Mouse (Mus musculus) embryonic facial prominence, embryonic 14.5 days (tissue): ENCODE results near the gene Stub1. TPM values are rescaled to one million over a fixed set of nuclear protein-coding genes. Genes with fewer than 3 reads are reported as not detected.
"Not testable (repeated sequence)": the region's sequence is repeated elsewhere in the genome, so short reads cannot be mapped to it uniquely, and the experiment has no call there.

Source experiments
- ATAC-seq: fragments of 200-750 bp; cut with Nextera tagmentation; 2 replicates; pipeline ENCODE4 v1.8.0; 2017; ENCODE audit warnings: low read depth, moderate number of reproducible peaks, moderate TSS enrichment
- DNase-seq: peaks from one replicate; pipeline ENCODE4 v3.0.0-alpha.2; 2015; ENCODE audit warnings: low spot score
- H3K27ac ChIP-seq: fragments of 300-500 bp; sonication (generic); replicated peaks from 2 replicates; pipeline ENCODE4 v1.5.1; 2014; ENCODE audit warnings: low read depth, mild to moderate bottlenecking, low read length, moderate library complexity
- H3K27me3 ChIP-seq: fragments of 300-500 bp; sonication (generic); replicated peaks from 2 replicates; pipeline ENCODE4 v1.6.1; 2014; ENCODE audit warnings: low read length; ENCODE audit not compliant: control insufficient read depth, insufficient read depth
- H3K36me3 ChIP-seq: fragments of 300-500 bp; sonication (generic); 2 replicates; pipeline ENCODE4 v1.6.1; 2014; ENCODE audit warnings: low read length, mixed read lengths; ENCODE audit not compliant: control insufficient read depth, insufficient read depth
- H3K4me1 ChIP-seq: fragments of 300-500 bp; sonication (generic); 2 replicates; pipeline ENCODE4 v1.6.1; 2014; ENCODE audit warnings: antibody characterized with exemption, low read length; ENCODE audit not compliant: control insufficient read depth, insufficient read depth
- H3K4me2 ChIP-seq: fragments of 300-500 bp; sonication (generic); 2 replicates; pipeline ENCODE4 v1.6.1; 2014; ENCODE audit warnings: low read depth, mild to moderate bottlenecking, low read length, moderate library complexity, mixed read lengths
- H3K4me3 ChIP-seq: fragments of 300-500 bp; sonication (generic); 2 replicates; pipeline ENCODE4 v1.5.1; 2014; ENCODE audit warnings: low read depth, mild to moderate bottlenecking, low read length
- H3K9ac ChIP-seq: fragments of 300-500 bp; sonication (generic); 2 replicates; pipeline ENCODE4 v1.6.1; 2014; ENCODE audit warnings: low read depth, mild to moderate bottlenecking, low read length, moderate library complexity, mixed read lengths
- H3K9me3 ChIP-seq: fragments of 300-500 bp; sonication (generic); 2 replicates; pipeline ENCODE4 v1.6.1; 2016; ENCODE audit warnings: low read length; ENCODE audit not compliant: control insufficient read depth
- WGBS: fragments of 180-500 bp; shearing (Covaris S2); extraction: QIAGEN DNeasy Blood & Tissue Kit; methylation state at CpG from one replicate; pipeline ENCODE4 v1.1.7; 2014; 5-methylcytosine and 5-hydroxymethylcytosine counted together
- polyA plus RNA-seq: library from polyadenylated mRNA; unstranded; fragments of >200 nt; fragmentation: Nextera tagmentation; extraction: Ambion mirVana; gene quantifications from 2 replicates; pipeline ENCODE4 v1.2.1, GENCODE M21; 2014

The Stub1 gene
- polyA plus RNA-seq, 1 experiment from 2014 or later: 314 TPM

DNA sequence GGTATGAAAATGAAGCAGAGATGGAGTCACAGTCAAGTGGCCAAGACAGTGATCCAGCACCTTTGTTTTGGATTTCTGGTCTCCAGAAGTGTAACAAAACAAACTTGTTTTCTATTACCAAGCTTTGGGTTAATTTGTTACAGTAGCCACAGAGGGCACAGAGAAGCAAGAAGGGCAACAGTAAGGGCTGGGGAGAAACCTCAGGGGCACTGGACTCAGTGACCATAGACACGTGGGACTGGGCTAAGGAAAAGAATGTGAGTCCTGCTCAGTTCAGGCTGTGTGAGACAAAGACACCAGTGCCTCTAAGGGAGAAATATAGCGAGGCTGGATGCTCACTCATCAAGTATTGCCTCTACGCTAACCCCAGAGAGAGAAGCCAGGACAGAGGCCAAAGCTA is 39.5 kb upstream of the Stub1 start:
- no peaks in the 10 kb centered on the region for H3K27me3 ChIP-seq
- DNase-seq (no peak), ATAC-seq (no peak)
- WGBS: 81% methylated on average over 3 of the region's 3 CpGs
- H3K9ac ChIP-seq: no peak overlapping the region
- no peak overlapping the region for H3K4me3 ChIP-seq
- H3K9me3 ChIP-seq: no peaks in the 10 kb centered on the region
- H3K4me2 ChIP-seq: no peak overlapping the region
- no peak overlapping the region for H3K27ac ChIP-seq
- H3K36me3 ChIP-seq: no peaks in the 10 kb centered on the region
- H3K4me1 ChIP-seq: peaks cover 10% of the 10 kb centered on the region

DNA sequence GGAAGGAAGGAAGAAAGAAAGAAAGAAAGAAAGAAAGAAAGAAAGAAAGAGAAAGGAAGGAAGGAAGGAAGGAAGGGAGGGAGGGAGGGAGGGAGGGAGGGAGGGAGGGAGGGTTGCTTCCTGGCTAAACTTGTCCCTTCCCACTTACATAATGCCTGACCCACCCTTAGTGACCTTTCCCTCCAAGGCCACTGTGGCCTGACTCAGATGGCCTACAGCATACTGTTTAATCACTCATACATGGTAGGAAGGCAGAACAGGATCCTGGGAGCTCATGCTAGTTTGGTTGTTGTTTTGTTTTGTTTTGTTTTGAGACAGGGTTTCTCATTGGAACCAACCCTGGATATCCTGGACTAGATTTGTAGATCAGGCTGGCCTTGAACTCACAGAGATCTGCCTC is 38.4 kb upstream of the Stub1 start:
- H3K9me3 ChIP-seq, H3K9ac ChIP-seq, H3K27ac ChIP-seq, H3K27me3 ChIP-seq, ATAC-seq, H3K4me3 ChIP-seq, H3K4me2 ChIP-seq, H3K36me3 ChIP-seq, DNase-seq: not testable (repeated sequence)
- peaks cover 13% of the 10 kb centered on the region for H3K4me1 ChIP-seq

DNA sequence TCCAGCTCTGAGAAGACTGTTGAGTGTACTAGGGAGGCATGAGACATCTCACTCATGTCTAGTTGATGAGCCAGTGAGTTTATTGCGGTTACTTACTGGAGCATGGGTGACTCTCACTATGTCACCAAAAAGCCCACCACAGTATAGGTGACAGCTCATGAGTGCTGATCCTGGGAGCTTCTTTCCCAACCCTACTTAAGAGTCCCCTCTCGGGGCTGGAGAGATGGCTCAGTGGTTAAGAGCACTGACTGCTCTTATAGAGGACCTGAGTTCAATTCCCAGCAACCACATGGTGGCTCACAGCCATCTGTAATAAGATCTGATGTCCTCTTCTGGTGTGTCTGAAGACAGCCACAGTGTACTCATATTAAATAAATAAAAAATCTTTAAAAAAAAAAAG is 36.8 kb upstream of the Stub1 start:
- 87% methylated on average over 2 of the region's 2 CpGs for whole genome bisulfite sequencing
- H3K27ac ChIP-seq: no peak overlapping the region

GRCm38 (mm10) chr17:25869498-25869897 is 36.3 kb upstream of the Stub1 start:
- DNase-seq: no peak
- 84% methylated on average over 8 of the region's 8 CpGs for WGBS
- Histone ChIP-seq H3K27ac (no peak overlapping the region), H3K4me2 (no peak overlapping the region), H3K9ac (no peak overlapping the region), H3K4me1 (peaks cover 6% of the 10 kb centered on the region; the same call in 1 of the 2 replicates), H3K9me3 (no peaks in the 10 kb centered on the region), H3K4me3 (no peak overlapping the region), H3K27me3 (no peaks in the 10 kb centered on the region), H3K36me3 (no peaks in the 10 kb centered on the region)
- ATAC-seq: no peak

More for the DNA sequence above, 36.8 kb upstream of the Stub1 start:
- no peak overlapping the region for H3K4me2 ChIP-seq
- ATAC-seq (no peak), DNase-seq (no peak)
- no peaks in the 10 kb centered on the region for H3K27me3 ChIP-seq
- H3K9ac ChIP-seq: no peak overlapping the region
- no peaks in the 10 kb centered on the region for H3K36me3 ChIP-seq
- peaks cover 6% of the 10 kb centered on the region; the same call in 1 of the 2 replicates for H3K4me1 ChIP-seq
- no peaks in the 10 kb centered on the region for H3K9me3 ChIP-seq
- no peak overlapping the region for H3K4me3 ChIP-seq

- Histone ChIP-seq H3K27ac (peak within 1 kb of the TSS; percentile 35), H3K4me1 (peaks cover 6% of the 10 kb centered on the region; the same call in 1 of the 2 replicates), H3K36me3 (no peaks in the 10 kb centered on the region), H3K4me2 (peak within 1 kb of the TSS; percentile 99), H3K27me3 (no peaks in the 10 kb centered on the region), H3K4me3 (peak within 1 kb of the TSS; percentile 77), H3K9ac (peak within 1 kb of the TSS; percentile 67), H3K9me3 (no peaks in the 10 kb centered on the region)
- WGBS: 0% methylated on average over 20 of the region's 24 CpGs
- ATAC-seq (peak; percentile 93), DNase-seq (peak; percentile 91)
These were observed 35.5 kb upstream of the Stub1 start, which contains the start of gene Mcrip2 for GRCm38 (mm10) chr17:25868601-25869191. Mcrip2 (minus strand) TSS chr17:25868764.

DNA sequence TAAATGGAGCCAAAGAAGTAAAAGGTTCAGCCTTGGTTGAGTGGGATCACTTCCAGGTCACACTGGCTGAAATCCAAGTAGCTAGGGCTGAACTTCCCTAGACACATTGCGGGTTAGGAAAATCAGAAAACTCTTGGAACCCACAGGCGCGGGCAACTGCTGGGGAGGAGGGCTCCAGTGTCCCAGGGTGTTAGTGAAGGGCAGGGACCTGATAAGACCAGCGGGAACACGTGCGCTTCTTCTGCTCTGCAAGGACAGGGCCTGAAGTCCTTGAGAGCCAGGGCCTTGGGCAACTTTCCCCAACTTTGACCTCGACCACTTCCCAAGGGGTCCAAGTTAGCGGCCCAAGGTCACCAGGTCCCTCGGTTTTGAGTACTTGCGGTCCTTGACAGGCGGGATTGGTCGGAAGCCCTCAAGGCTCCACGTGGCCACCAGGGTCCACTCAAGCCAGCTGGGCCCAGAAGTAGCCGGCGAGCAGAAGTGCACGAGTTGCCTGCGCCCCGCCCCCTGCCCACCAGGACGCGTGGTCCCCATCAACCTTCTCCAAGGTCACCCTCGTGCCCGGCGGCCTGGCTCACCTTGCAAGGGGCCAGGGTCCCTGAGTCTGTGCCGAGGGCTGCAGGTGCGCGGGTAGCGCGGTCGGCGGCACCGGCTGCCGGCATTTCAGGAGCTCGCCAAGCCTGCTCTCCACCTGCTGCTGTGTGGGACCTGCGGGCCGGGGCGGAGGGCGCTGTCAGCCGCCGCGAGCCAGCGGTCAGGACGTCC is 34.8 kb upstream of the Stub1 start:
- Histone ChIP-seq H3K9me3 (no peaks in the 10 kb centered on the region), H3K4me1 (peaks cover 6% of the 10 kb centered on the region; the same call in 1 of the 2 replicates), H3K4me2 (peak overlapping the region; percentile 99), H3K27me3 (no peaks in the 10 kb centered on the region), H3K9ac (peak overlapping the region; percentile 67), H3K27ac (no peak overlapping the region), H3K4me3 (peak overlapping the region; percentile 77), H3K36me3 (no peaks in the 10 kb centered on the region)
- ATAC-seq (peak; percentile 53), DNase-seq (no peak)
- WGBS: 0% methylated on average over 26 of the region's 42 CpGs

DNA sequence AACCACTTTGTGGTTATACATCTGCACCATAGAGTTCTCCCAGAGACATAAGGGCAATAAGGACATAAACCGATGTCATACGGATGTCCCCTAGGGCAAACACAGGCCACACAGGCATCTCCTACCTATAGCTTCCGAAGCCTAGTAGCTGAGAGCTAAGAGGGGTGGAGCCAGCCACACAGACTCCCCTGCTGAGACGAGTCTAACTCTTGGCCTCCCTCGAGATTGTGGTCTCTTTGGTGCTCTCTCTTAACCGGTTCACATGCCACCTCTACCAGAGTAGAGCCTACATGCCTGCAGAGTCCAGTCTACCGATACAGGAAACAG is 34.3 kb upstream of the Stub1 start:
- H3K27ac ChIP-seq: no peak overlapping the region
- no peaks in the 10 kb centered on the region for H3K9me3 ChIP-seq
- ATAC-seq (no peak), DNase-seq (no peak)
- peak overlapping the region; percentile 99 for H3K4me2 ChIP-seq
- H3K36me3 ChIP-seq: no peaks in the 10 kb centered on the region
- H3K4me1 ChIP-seq: peaks cover 6% of the 10 kb centered on the region; the same call in 1 of the 2 replicates
- 13% methylated on average over 7 of the region's 7 CpGs for WGBS
- peak overlapping the region; percentile 67; the same call in 1 of the 2 replicates for H3K9ac ChIP-seq
- peak overlapping the region; percentile 77 for H3K4me3 ChIP-seq
- no peaks in the 10 kb centered on the region for H3K27me3 ChIP-seq

DNA sequence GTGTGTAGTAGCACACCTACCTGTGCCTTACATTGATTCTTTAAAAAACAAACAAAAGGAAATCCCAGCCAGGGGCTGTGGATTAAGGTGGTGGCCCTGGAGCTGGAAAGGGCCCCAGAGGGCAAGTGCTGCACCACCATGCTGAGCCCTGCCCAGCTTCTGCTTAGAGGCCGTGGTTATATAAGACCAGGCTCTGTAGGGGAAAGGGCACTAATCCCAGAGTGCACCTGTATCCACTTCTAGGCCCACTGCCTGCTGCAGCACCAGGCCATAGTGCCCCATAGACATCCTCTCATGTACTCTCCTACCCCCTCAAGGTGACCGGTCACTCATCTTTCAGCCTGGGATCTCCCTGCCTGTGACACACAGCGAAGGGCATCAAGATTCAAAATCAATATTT is 33.0 kb upstream of the Stub1 start:
- no peaks in the 10 kb centered on the region for H3K27me3 ChIP-seq
- no peak overlapping the region for H3K4me3 ChIP-seq
- peaks cover 6% of the 10 kb centered on the region; the same call in 1 of the 2 replicates for H3K4me1 ChIP-seq
- no peaks in the 10 kb centered on the region for H3K36me3 ChIP-seq
- no peak overlapping the region for H3K4me2 ChIP-seq
- no peaks in the 10 kb centered on the region for H3K9me3 ChIP-seq
- ATAC-seq (no peak), DNase-seq (no peak)
- H3K9ac ChIP-seq: no peak overlapping the region
- 81% methylated on average over 3 of the region's 3 CpGs for WGBS
- H3K27ac ChIP-seq: no peak overlapping the region
